In genomic region chr10:7809937-7810336, GRCm38 (mm10) we compare ENCODE assay signal across 8 mouse cellular contexts. TPM values are rescaled to one million over a fixed set of nuclear protein-coding genes. Genes with fewer than 3 reads are reported as not detected.
DNase-seq lines count a peak whose midpoint lies in the region; ATAC-seq and TF ChIP-seq lines count a peak whose summit lies in the region.

No protein-coding gene starts in this region.

- peak; percentile 75 for ATAC-seq in megakaryocyte-erythroid progenitor cell, adult 5-6 weeks (replicated peaks; ENCODE audit: low FRiP score, low TSS enrichment, poor library complexity, severe bottlenecking)
- 0 out of 2 replicates have a peak, but pooled peaks have one; percentile 49 for ATAC-seq in stomach, embryonic 14.5 days (ENCODE audit: insufficient number of reproducible peaks, insufficient read depth, low FRiP score, low read depth)

- no peak overlapping the region for H3K9ac ChIP-seq in ES-E14 (ENCODE audit: insufficient read depth, low read depth, low read length, poor library complexity, severe bottlenecking)
- no peak overlapping the region for H3K9ac ChIP-seq in stomach, embryonic 14.5 days (replicated peaks; ENCODE audit: low read depth, low read length)

- intact Hi-C loops in gastrocnemius, adult 2 months (cut with DNase I), result loop anchor here (1.0 to 5.0 kb wide), 3 partner anchors 72 to 430 kb away; no protein-coding TSS in a partner anchor

- no peaks in the 10 kb centered on the region for H3K9me3 ChIP-seq in ES-E14 (ENCODE audit: control insufficient read depth, insufficient read depth, low read depth, low read length)
- H3K9me3 ChIP-seq in stomach, embryonic 14.5 days (ENCODE audit: control insufficient read depth, low read depth, low read length), result no peaks in the 10 kb centered on the region

- no peaks in the 10 kb centered on the region for H3K4me1 ChIP-seq in ES-E14 (ENCODE audit: control insufficient read depth in 2 of 2, insufficient read depth in 2 of 2, low read length in 2 of 2, poor library complexity in 1 of 2)
- no peaks in the 10 kb centered on the region for H3K4me1 ChIP-seq in stomach, embryonic 14.5 days (ENCODE audit: control insufficient read depth, insufficient read depth, low read length)

- no peak for DNase-seq in gastrocnemius, adult 2 months
- no peak for DNase-seq in gastrocnemius, adult 8-10 months (ENCODE audit: low spot score in 2 of 2)
- DNase-seq in ES-E14 (ENCODE audit: low read depth, low spot score), result peak; percentile 68
- peak; percentile 70 to 78 for DNase-seq in cerebellum, postnatal 14 days
- peak; percentile 60 for DNase-seq in heart, postnatal 4 days
- peak; percentile 45 to 59 for DNase-seq in layer of hippocampus, postnatal 10 days (ENCODE audit: low spot score in 2 of 2)

- no peak overlapping the region for H3K4me2 ChIP-seq in stomach, embryonic 14.5 days (replicated peaks; ENCODE audit: low read depth, low read length)

- no peaks in the 10 kb centered on the region for H3K27me3 ChIP-seq in stomach, embryonic 14.5 days (ENCODE audit: control insufficient read depth, insufficient read depth, low read length)

- H3K27ac ChIP-seq in gastrocnemius, adult 2 months, result no peak overlapping the region
- H3K27ac ChIP-seq in ES-E14 (ENCODE audit: insufficient read depth, low read depth, low read length, poor library complexity, severe bottlenecking), result no peak overlapping the region
- no peak overlapping the region for H3K27ac ChIP-seq in stomach, embryonic 14.5 days (ENCODE audit: low read length)

- 55% methylated on average over 2 of the region's 2 CpGs for WGBS in stomach, embryonic 14.5 days

- in situ Hi-C loops in ES-E14 (cut with MboI; ENCODE audit: low sequenced_read_pairs in 2 of 2, unreplicated experiment in 2 of 2), result no loop called here

- H3K36me3 ChIP-seq in ES-E14 (ENCODE audit: control insufficient read depth, insufficient read depth, low read length, poor library complexity, severe bottlenecking), result peaks cover 14% of the 10 kb centered on the region
- H3K36me3 ChIP-seq in stomach, embryonic 14.5 days (ENCODE audit: control insufficient read depth, insufficient read depth, low read length), result peaks cover 49% of the 10 kb centered on the region

- peak; percentile 76 for TF ChIP-seq CTCF in gastrocnemius, adult 2 months (IDR thresholded peaks at IDR 0.05)

- H3K4me3 ChIP-seq in gastrocnemius, adult 2 months, result no peak overlapping the region
- H3K4me3 ChIP-seq in ES-E14 (ENCODE audit: insufficient read depth in 1 of 2, low read depth in 1 of 2, low read length in 2 of 2, poor library complexity in 1 of 2, severe bottlenecking in 1 of 2), result no peak overlapping the region
- no peak overlapping the region for H3K4me3 ChIP-seq in stomach, embryonic 14.5 days (ENCODE audit: low read depth, low read length)

TF ChIP-seq in ES-E14, 5 proteins besides CTCF, POLR2A, EP300 and RAD21:
- TF ChIP-seq MAFK (IDR thresholded peaks at IDR 0.05; ENCODE audit: insufficient read depth, low read depth, low read length) (no peak), HCFC1 (IDR thresholded peaks at IDR 0.05; ENCODE audit: borderline replicate concordance, insufficient read depth, low read length) (no peak), ZC3H11A (IDR thresholded peaks at IDR 0.05; ENCODE audit: borderline replicate concordance, low read depth, low read length) (peak; percentile 55; the same call in 1 of the 2 replicates)

RNA-seq across cellular contexts. Expression of gene Ppil4, which starts 17.2 kb away (rescaled TPM):
- 10 to 100 TPM; 11.9 to 13.8 TPM for total RNA-seq in gastrocnemius, adult 2 months (2021)
- total RNA-seq in gastrocnemius, adult 8-10 months (2022), result 10 to 100 TPM in 2 of 4 experiments, 1 to 10 TPM in 2; 7.9 to 10.6 (median 9.8) TPM
- 30.9 and 38.6 TPM in 2 replicates for total RNA-seq in ES-E14 (2012; rRNA removed)
- 10 to 100 TPM; 19.0 to 20.8 TPM for total RNA-seq in heart, postnatal 4 days (2021)
- 10 to 100 TPM; 34.0 to 38.9 TPM for total RNA-seq in layer of hippocampus, postnatal 10 days (2021)
- 34.5 and 36.4 TPM in 2 replicates for total RNA-seq in megakaryocyte-erythroid progenitor cell, adult 5-6 weeks (2014; fragmentation: Nextera tagmentation)
- 111 and 112 TPM in 2 replicates for total RNA-seq in megakaryocyte-erythroid progenitor cell, adult 5-6 weeks (2017)
- 43.5 and 44.0 TPM in 2 replicates for polyA plus RNA-seq in stomach, embryonic 14.5 days (2014; fragmentation: Nextera tagmentation; extraction: Ambion mirVana)

RNA-seq across cellular contexts. Expression of gene Ginm1, which starts 17.3 kb away (rescaled TPM):
- total RNA-seq in gastrocnemius, adult 2 months (2021), result 100 to 1,000 TPM in 1 of 2 experiments, 10 to 100 TPM in 1; 97.7 to 111 TPM
- 100 to 1,000 TPM; 102 to 111 (median 105) TPM for total RNA-seq in gastrocnemius, adult 8-10 months (2022)
- 29.4 and 34.4 TPM in 2 replicates for total RNA-seq in ES-E14 (2012; rRNA removed)
- 10 to 100 TPM; 56.9 to 65.3 TPM for total RNA-seq in heart, postnatal 4 days (2021)
- total RNA-seq in layer of hippocampus, postnatal 10 days (2021), result 10 to 100 TPM; 25.6 to 26.0 TPM
- total RNA-seq in megakaryocyte-erythroid progenitor cell, adult 5-6 weeks (2014; fragmentation: Nextera tagmentation), result 21.5 and 27.4 TPM in 2 replicates
- 48.8 and 57.1 TPM in 2 replicates for total RNA-seq in megakaryocyte-erythroid progenitor cell, adult 5-6 weeks (2017)
- 81.0 and 85.4 TPM in 2 replicates for polyA plus RNA-seq in stomach, embryonic 14.5 days (2014; fragmentation: Nextera tagmentation; extraction: Ambion mirVana)

RNA-seq across cellular contexts. Expression of gene Zc3h12d, which starts 22.3 kb away (rescaled TPM):
- under 1 TPM in 1 of 2 experiments, not detected in 1; 0.08 TPM for total RNA-seq in gastrocnemius, adult 2 months (2021)
- total RNA-seq in gastrocnemius, adult 8-10 months (2022), result under 1 TPM in 1 of 4 experiments, not detected in 3; 0.07 TPM
- 0.04 and 0.11 TPM in 2 replicates for total RNA-seq in ES-E14 (2012; rRNA removed)
- total RNA-seq in heart, postnatal 4 days (2021), result under 1 TPM; 0.20 to 0.26 TPM
- under 1 TPM; 0.16 to 0.22 TPM for total RNA-seq in layer of hippocampus, postnatal 10 days (2021)
- 0.62 TPM in 1 of 2 replicates, not detected in the other for total RNA-seq in megakaryocyte-erythroid progenitor cell, adult 5-6 weeks (2014; fragmentation: Nextera tagmentation)
- not detected in 2 replicates for total RNA-seq in megakaryocyte-erythroid progenitor cell, adult 5-6 weeks (2017)
- polyA plus RNA-seq in stomach, embryonic 14.5 days (2014; fragmentation: Nextera tagmentation; extraction: Ambion mirVana), result 0.17 TPM in 1 of 2 replicates, not detected in the other

Comparison
In these comparisons a context has a peak if more than half of its experiments do, and no peak if none do; other contexts are left out.
1. DNase-seq: peak in ES-E14 (single experiment), cerebellum, postnatal 14 days (2 of 2), heart, postnatal 4 days (single experiment) and layer of hippocampus, postnatal 10 days (2 of 2); none in gastrocnemius, adult 2 months (single experiment) and gastrocnemius, adult 8-10 months (0 of 2).